Mouse (Mus musculus): Measurements from ENCODE around the gene Txlna.

- TF ChIP-seq CTCF (IDR thresholded peaks at IDR 0.05; ENCODE audit: insufficient read depth, low read depth, low read length) (no peak), POLR2A (IDR thresholded peaks at IDR 0.05; ENCODE audit: insufficient read depth, low read depth, low read length) (no peak)
Measured at GRCm38 (mm10) chr4:129610026-129610425, 30.8 kb downstream of the Txlna start.
